Mouse (Mus musculus) yolk sac, embryonic 10.5 days (tissue): ENCODE measurements around the gene Slc25a48.

Experiments
- DNase-seq: peaks from one replicate; pipeline ENCODE4 v3.0.0-alpha.2; 2017; ENCODE audit warnings: low spot score

The Slc25a48 gene

GRCm38 (mm10) chr13:56438211-56439075, at the start of gene Slc25a48:
TSS of gene Slc25a48 (plus strand) at chr13:56438355.
- peak; percentile 57 for DNase-seq

- no peak for DNase-seq
These were observed 40.6 kb upstream of the Slc25a48 start for GRCm38 (mm10) chr13:56397572-56397971.

- DNase-seq = no peak
These were observed 37.0 kb upstream of the Slc25a48 start for GRCm38 (mm10) chr13:56401186-56401585.

- no peak for DNase-seq
These were observed 34.6 kb upstream of the Slc25a48 start for GRCm38 (mm10) chr13:56403381-56404086.

- no peak for DNase-seq
These were observed 33.5 kb upstream of the Slc25a48 start for GRCm38 (mm10) chr13:56404511-56405140.

GRCm38 (mm10) chr13:56412286-56412873, 25.8 kb upstream of the Slc25a48 start:
- DNase-seq = no peak

GRCm38 (mm10) chr13:56418685-56419483, 19.3 kb upstream of the Slc25a48 start:
- no peak for DNase-seq

GRCm38 (mm10) chr13:56419538-56419937, 18.6 kb upstream of the Slc25a48 start:
- DNase-seq = no peak

- no peak for DNase-seq
These were observed 16.0 kb upstream of the Slc25a48 start for GRCm38 (mm10) chr13:56422072-56422723.

- DNase-seq = no peak
These were observed 12.2 kb upstream of the Slc25a48 start for GRCm38 (mm10) chr13:56425931-56426330.

- no peak for DNase-seq
These were observed 11.8 kb upstream of the Slc25a48 start, which contains the start of gene Gm3045 for GRCm38 (mm10) chr13:56426365-56426764. TSS of gene Gm3045 (plus strand) at chr13:56426594.

- peak; percentile 42 for DNase-seq
These were observed 9.2 kb upstream of the Slc25a48 start for GRCm38 (mm10) chr13:56428724-56429500.

- no peak for DNase-seq
These were observed 5.7 kb upstream of the Slc25a48 start for GRCm38 (mm10) chr13:56432496-56432895.

GRCm38 (mm10) chr13:56433466-56433865, 4.7 kb upstream of the Slc25a48 start:
- peak; percentile 37 for DNase-seq

- DNase-seq = no peak
These were observed 3.8 kb upstream of the Slc25a48 start for GRCm38 (mm10) chr13:56434311-56434751.

GRCm38 (mm10) chr13:56435615-56436287, 2.4 kb upstream of the Slc25a48 start:
- DNase-seq = no peak

- DNase-seq = no peak
These were observed 5.3 kb downstream of the Slc25a48 start for GRCm38 (mm10) chr13:56443411-56443810.

- no peak for DNase-seq
These were observed 6.0 kb downstream of the Slc25a48 start for GRCm38 (mm10) chr13:56444112-56444511.

GRCm38 (mm10) chr13:56444996-56445395, 6.8 kb downstream of the Slc25a48 start:
- DNase-seq = no peak
